ENCODE assay signal across 8 mouse cellular contexts in the genomic region with DNA sequence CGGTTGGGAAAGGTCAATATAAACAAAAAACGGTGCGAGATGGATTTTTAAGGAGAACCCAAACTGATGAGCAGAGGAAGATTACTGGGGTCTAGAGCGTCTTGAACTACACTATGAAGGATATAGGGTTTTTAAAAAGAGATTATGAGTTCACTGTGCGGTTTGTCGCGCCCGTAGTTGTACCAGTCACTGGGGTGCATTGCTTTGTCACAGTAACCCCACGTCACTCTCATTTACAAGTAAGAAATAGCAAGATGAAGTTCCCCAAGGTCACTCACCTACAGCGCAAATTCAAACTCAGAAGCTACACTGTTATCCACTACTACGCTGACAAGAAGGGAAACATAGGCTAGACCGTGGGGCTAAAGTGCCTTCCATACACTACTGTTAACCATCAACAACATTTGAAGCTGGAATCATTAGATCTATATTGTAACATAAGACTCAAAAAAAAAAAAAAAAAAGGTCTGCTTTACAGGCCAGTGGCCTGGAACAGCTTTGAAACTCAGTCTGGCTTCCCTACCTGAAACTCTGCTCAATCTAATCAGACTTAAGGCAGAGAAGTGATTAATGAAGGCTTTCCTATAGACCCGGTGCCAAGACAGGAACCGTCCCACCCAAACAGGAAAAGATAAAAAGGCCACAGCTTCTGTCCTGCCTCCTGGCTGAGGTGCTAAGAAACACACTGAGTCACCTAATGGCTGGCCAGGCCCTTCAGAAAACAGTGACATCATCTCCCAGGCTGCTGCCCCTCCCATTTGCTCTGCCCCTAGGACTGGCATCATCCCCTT. TPM values are rescaled to one million over a fixed set of nuclear protein-coding genes. Genes with fewer than 3 reads are reported as not detected.
DNase-seq lines count a peak whose midpoint lies in the region; ATAC-seq and TF ChIP-seq lines count a peak whose summit lies in the region.

No protein-coding gene starts in this region.

- H3K36me3 ChIP-seq in C2C12 (ENCODE audit: control insufficient read depth, insufficient read depth), result no peaks in the 10 kb centered on the region
- no peaks in the 10 kb centered on the region for H3K36me3 ChIP-seq in embryonic facial prominence, embryonic 14.5 days (ENCODE audit: control insufficient read depth, insufficient read depth, low read length)

- CTCF ChIA-PET in Patski (lab: Charles Lee), result interaction anchor here (1.5 to 3.9 kb wide), 2 partner anchors 11 to 21 kb away, joined by 3 to 22 read pairs; no protein-coding TSS in a partner anchor

- peak overlapping the region; percentile 78 for H3K4me3 ChIP-seq in C2C12 (ENCODE audit: insufficient read depth, poor library complexity, severe bottlenecking)
- H3K4me3 ChIP-seq in embryonic facial prominence, embryonic 14.5 days (ENCODE audit: low read depth, low read length), result peak overlapping the region; percentile 100

- H3K27me3 ChIP-seq in C2C12 (ENCODE audit: control insufficient read depth, insufficient read depth, insufficient read length) (no peaks in the 10 kb centered on the region), Patski (no peaks in the 10 kb centered on the region)
- no peaks in the 10 kb centered on the region; the same call in 1 of the 2 replicates for H3K27me3 ChIP-seq in embryonic facial prominence, embryonic 14.5 days (replicated peaks; ENCODE audit: control insufficient read depth, insufficient read depth, low read length)

- intact Hi-C loops in heart, postnatal 14 days (cut with DNase I), result no loop called here

- peaks cover 37% of the 10 kb centered on the region for H3K79me2 ChIP-seq in C2C12 (ENCODE audit: control insufficient read depth, insufficient read depth)

- peak; percentile 29 for ATAC-seq in Patski
- ATAC-seq in embryonic facial prominence, embryonic 14.5 days (ENCODE audit: low read depth), result no peak
- peak; percentile 72 for ATAC-seq in megakaryocyte-erythroid progenitor cell, adult 5-6 weeks (replicated peaks; ENCODE audit: low FRiP score, low TSS enrichment, poor library complexity, severe bottlenecking)

- 45% methylated on average over 14 of the region's 14 CpGs for WGBS in embryonic facial prominence, embryonic 14.5 days

- peak overlapping the region; percentile 40 for H3ac ChIP-seq in C2C12 (ENCODE audit: control insufficient read depth, insufficient read length, low read depth)

- no peaks in the 10 kb centered on the region for H3K9me3 ChIP-seq in embryonic facial prominence, embryonic 14.5 days (ENCODE audit: control insufficient read depth, low read length)

- in situ Hi-C loops in Patski (cut with MboI; ENCODE audit: low pct_unique_long_range_greater_than_20kb), result no loop called here

- POLR2A ChIA-PET in Patski (lab: Charles Lee), result interaction anchor here (0.5 to 2.3 kb wide), 8 partner anchors 11 to 1794 kb away, joined by 3 to 7 read pairs (median 6); a partner anchor contains a TSS

- TF ChIP-seq CTCF in C2C12 (IDR thresholded peaks at IDR 0.05; ENCODE audit: control insufficient read depth, insufficient read depth, insufficient read length), result no peak
- TF ChIP-seq CTCF in Patski (IDR thresholded peaks at IDR 0.05), result no peak

- peaks cover 35% of the 10 kb centered on the region for H3K79me3 ChIP-seq in C2C12 (ENCODE audit: low read depth)

- peak overlapping the region; percentile 88 for H3K4me2 ChIP-seq in embryonic facial prominence, embryonic 14.5 days (ENCODE audit: low read depth, low read length)

- peak overlapping the region; percentile 82 for H3K27ac ChIP-seq in embryonic facial prominence, embryonic 14.5 days (replicated peaks; ENCODE audit: low read depth, low read length)

- no peak for DNase-seq in Patski (ENCODE audit: low read depth, low spot score)
- DNase-seq in embryonic facial prominence, embryonic 14.5 days (ENCODE audit: low spot score), result peak; percentile 6
- DNase-seq in heart, postnatal 14 days, result peak; percentile 43
- DNase-seq in kidney, postnatal 4 days, result peak; percentile 32 to 63
- DNase-seq in urinary bladder, postnatal 4 days (ENCODE audit: low spot score in 2 of 2), result no peak
- DNase-seq in frontal cortex, postnatal 10 days (ENCODE audit: low spot score in 2 of 2), result no peak

- H3K9ac ChIP-seq in embryonic facial prominence, embryonic 14.5 days (ENCODE audit: low read depth, low read length), result peak overlapping the region; percentile 67

- H3K4me1 ChIP-seq in embryonic facial prominence, embryonic 14.5 days (ENCODE audit: control insufficient read depth, insufficient read depth, low read length), result peaks cover 19% of the 10 kb centered on the region

TF ChIP-seq in C2C12, 6 proteins besides CTCF, POLR2A, EP300 and RAD21:
- TF ChIP-seq FOSL1 (IDR thresholded peaks at IDR 0.05; ENCODE audit: insufficient read depth, low read length, poor library complexity, severe bottlenecking) (no peak), MAX (IDR thresholded peaks at IDR 0.05) (peak; percentile 18)

RNA-seq across cellular contexts. Expression of a gene that starts 17.9 kb away (rescaled TPM):
- polyA plus RNA-seq in C2C12 (2012; fragmentation: generic; extraction: Trizol) (27.9 TPM), Patski (2021) (70.3 TPM)
- polyA plus RNA-seq in embryonic facial prominence, embryonic 14.5 days (2014; fragmentation: Nextera tagmentation; extraction: Ambion mirVana), result 90.0 and 95.4 TPM in 2 replicates
- 10 to 100 TPM; 56.1 to 59.6 TPM for total RNA-seq in heart, postnatal 14 days (2021)
- total RNA-seq in megakaryocyte-erythroid progenitor cell, adult 5-6 weeks (2014; fragmentation: Nextera tagmentation), result 22.5 and 35.7 TPM in 2 replicates
- total RNA-seq in megakaryocyte-erythroid progenitor cell, adult 5-6 weeks (2017), result 45.6 and 99.1 TPM in 2 replicates

RNA-seq across cellular contexts. Expression of a gene that starts 34.5 kb away (rescaled TPM):
- polyA plus RNA-seq in C2C12 (2012; fragmentation: generic; extraction: Trizol) (not detected), Patski (2021) (not detected)
- polyA plus RNA-seq in embryonic facial prominence, embryonic 14.5 days (2014; fragmentation: Nextera tagmentation; extraction: Ambion mirVana), result 0.17 and 0.45 TPM in 2 replicates
- under 1 TPM in 1 of 2 experiments, not detected in 1; 0.15 TPM for total RNA-seq in heart, postnatal 14 days (2021)
- total RNA-seq in megakaryocyte-erythroid progenitor cell, adult 5-6 weeks (2014; fragmentation: Nextera tagmentation), result not detected in 2 replicates
- total RNA-seq in megakaryocyte-erythroid progenitor cell, adult 5-6 weeks (2017), result not detected in 2 replicates

RNA-seq across cellular contexts. Expression of a gene that starts 47.6 kb away (rescaled TPM):
- 625 TPM for polyA plus RNA-seq in C2C12 (2012; fragmentation: generic; extraction: Trizol)
- polyA plus RNA-seq in Patski (2021), result 909 TPM
- polyA plus RNA-seq in embryonic facial prominence, embryonic 14.5 days (2014; fragmentation: Nextera tagmentation; extraction: Ambion mirVana), result 1,088 and 1,233 TPM in 2 replicates
- total RNA-seq in heart, postnatal 14 days (2021), result 100 to 1,000 TPM; 607 to 680 TPM
- total RNA-seq in megakaryocyte-erythroid progenitor cell, adult 5-6 weeks (2014; fragmentation: Nextera tagmentation), result 5,476 and 5,943 TPM in 2 replicates
- total RNA-seq in megakaryocyte-erythroid progenitor cell, adult 5-6 weeks (2017), result 6,111 and 7,527 TPM in 2 replicates

Comparison
In these comparisons a context has a peak if more than half of its experiments do, and no peak if none do; other contexts are left out.
1. DNase-seq: peak in embryonic facial prominence, embryonic 14.5 days (single experiment), heart, postnatal 14 days (2 of 2) and kidney, postnatal 4 days (2 of 2); none in Patski (single experiment), urinary bladder, postnatal 4 days (0 of 2) and frontal cortex, postnatal 10 days (0 of 2).